Mouse (Mus musculus) bone marrow, adult 2 months (tissue): ENCODE measurements at regions not wholly inside any gene's neighbourhood (a gene's known extent, or its start where the extent isn't known, plus 50 kb on each side); places are given as distances from the start of the nearest gene placed in this dataset.

Experiments
- H3K27ac ChIP-seq: fragments of 200-500 bp; 2 replicates; pipeline ENCODE4 v1.5.1; 2012; ENCODE audit warnings: low read depth, mild to moderate bottlenecking, control low read depth, inconsistent platforms, low read length; ENCODE audit not compliant: control insufficient read depth, poor library complexity, insufficient read depth
- H3K4me1 ChIP-seq: fragments of 200-500 bp; 2 replicates; pipeline ENCODE4 v1.6.1; 2011; ENCODE audit warnings: low read length; ENCODE audit not compliant: control insufficient read depth, insufficient read depth
- H3K4me3 ChIP-seq: fragments of 200-500 bp; replicated peaks from 2 replicates; pipeline ENCODE3; 2011; ENCODE audit warnings: mild to moderate bottlenecking, low read depth, low read length, control low read depth; ENCODE audit not compliant: control insufficient read depth
- CTCF ChIP-seq: fragments of 200-500 bp; IDR thresholded peaks from 2 replicates; pipeline ENCODE4 v1.5.1; 2011; ENCODE audit warnings: low read length, control low read depth; ENCODE audit not compliant: control insufficient read depth, insufficient read depth
- POLR2A ChIP-seq: fragments of 200-500 bp; IDR thresholded peaks from 2 replicates; pipeline ENCODE4 v1.6.1; 2011; ENCODE audit warnings: low read depth, mild to moderate bottlenecking, control low read depth, low read length, borderline replicate concordance; ENCODE audit not compliant: control insufficient read depth
- WGBS: fragments of 180-500 bp; shearing (Covaris S2); methylation state at CpG from one replicate; pipeline ENCODE4 v1.1.7; 2018; 5-methylcytosine and 5-hydroxymethylcytosine counted together

DNA sequence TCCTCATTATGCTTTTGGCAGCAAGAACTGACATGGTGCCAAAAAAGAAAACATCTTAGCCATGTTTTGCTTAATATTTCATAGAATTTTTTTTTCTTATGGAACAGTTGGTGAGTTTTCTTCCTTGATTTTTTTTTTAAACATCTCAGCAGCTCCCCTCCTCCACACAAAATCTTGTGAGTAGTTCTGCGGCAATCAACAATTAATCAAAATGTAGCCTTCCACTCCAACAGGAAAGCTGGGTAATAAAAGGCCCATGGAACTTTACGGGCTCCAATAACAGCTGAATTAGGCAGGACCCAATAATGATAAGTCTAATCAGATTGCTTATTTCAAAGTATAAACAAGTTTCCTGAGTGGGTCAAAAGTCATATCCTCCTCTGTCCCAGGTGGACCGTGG is 324.7 kb downstream of the Epha4 start:
- H3K4me1 ChIP-seq: no peaks in the 10 kb centered on the region
- no peak for TF ChIP-seq POLR2A
- no peak for TF ChIP-seq CTCF
- 77% methylated on average over 3 of the region's 3 CpGs for WGBS
- no peak overlapping the region for H3K4me3 ChIP-seq
- H3K27ac ChIP-seq: no peak overlapping the region

GRCm38 (mm10) chr1:77201321-77201917 is 313.5 kb downstream of the Epha4 start:
- no peak overlapping the region for H3K27ac ChIP-seq
- H3K4me1 ChIP-seq: no peaks in the 10 kb centered on the region
- H3K4me3 ChIP-seq: no peak overlapping the region
- 32% methylated on average over 3 of the region's 3 CpGs for WGBS
- TF ChIP-seq POLR2A (no peak), CTCF (no peak)

DNA sequence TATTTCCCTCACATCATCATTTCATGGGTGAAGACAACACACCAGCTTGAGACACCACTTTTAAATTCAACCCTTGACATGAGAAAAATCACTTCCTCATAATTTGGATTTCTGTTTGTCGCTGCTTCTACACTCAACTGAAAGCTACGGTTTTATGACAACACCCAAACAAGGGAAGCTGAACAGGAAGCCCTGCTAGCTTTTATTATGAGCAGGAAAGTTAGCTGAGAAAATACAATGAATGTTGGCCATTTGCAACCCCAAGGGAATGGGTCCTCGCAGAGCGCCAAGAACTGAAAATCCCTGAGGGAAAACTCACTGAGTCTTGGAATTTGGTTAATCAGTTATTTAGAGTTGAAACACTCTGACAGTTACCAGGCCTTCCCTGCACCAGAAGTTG is 311.9 kb downstream of the Epha4 start:
- WGBS: 24% methylated on average over 4 of the region's 4 CpGs

DNA sequence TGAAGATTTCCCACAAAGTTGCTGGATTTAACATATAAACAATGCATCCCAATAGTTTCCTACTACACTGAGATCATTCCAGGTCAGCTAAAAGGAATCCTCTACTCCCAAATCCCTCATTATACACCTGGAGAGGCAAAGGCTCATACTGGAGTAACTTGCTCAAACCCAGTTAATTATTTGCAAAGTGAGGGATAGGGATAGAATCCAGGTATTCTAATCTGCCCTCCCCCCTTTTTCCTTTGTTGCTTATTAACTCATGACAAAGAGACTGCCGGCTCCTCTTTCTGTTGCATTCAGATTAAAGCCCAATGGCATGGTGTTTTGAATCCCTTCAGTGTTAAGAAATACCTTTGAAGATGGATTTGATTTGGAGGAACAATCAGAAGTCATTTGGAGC is 308.4 kb downstream of the Epha4 start:
- no peaks in the 10 kb centered on the region for H3K4me1 ChIP-seq
- WGBS: 81% methylated on average over 1 of the region's 1 CpGs

More for the DNA sequence above, 311.9 kb downstream of the Epha4 start:
- Histone ChIP-seq H3K4me3 (no peak overlapping the region), H3K27ac (no peak overlapping the region), H3K4me1 (no peaks in the 10 kb centered on the region)
- TF ChIP-seq POLR2A: no peak
- no peak for TF ChIP-seq CTCF

GRCm38 (mm10) chr1:77209395-77209794 is 305.5 kb downstream of the Epha4 start:
- 0 out of 2 replicates have a peak, but pooled peaks cover 2% of the 10 kb centered on the region for H3K4me1 ChIP-seq
- H3K27ac ChIP-seq: no peak overlapping the region
- H3K4me3 ChIP-seq: no peak overlapping the region
- TF ChIP-seq POLR2A (no peak), CTCF (no peak)
- WGBS: 68% methylated on average over 3 of the region's 3 CpGs

More for the DNA sequence above, 308.4 kb downstream of the Epha4 start:
- Histone ChIP-seq H3K27ac (no peak overlapping the region), H3K4me3 (no peak overlapping the region)
- no peak for TF ChIP-seq POLR2A
- no peak for TF ChIP-seq CTCF

DNA sequence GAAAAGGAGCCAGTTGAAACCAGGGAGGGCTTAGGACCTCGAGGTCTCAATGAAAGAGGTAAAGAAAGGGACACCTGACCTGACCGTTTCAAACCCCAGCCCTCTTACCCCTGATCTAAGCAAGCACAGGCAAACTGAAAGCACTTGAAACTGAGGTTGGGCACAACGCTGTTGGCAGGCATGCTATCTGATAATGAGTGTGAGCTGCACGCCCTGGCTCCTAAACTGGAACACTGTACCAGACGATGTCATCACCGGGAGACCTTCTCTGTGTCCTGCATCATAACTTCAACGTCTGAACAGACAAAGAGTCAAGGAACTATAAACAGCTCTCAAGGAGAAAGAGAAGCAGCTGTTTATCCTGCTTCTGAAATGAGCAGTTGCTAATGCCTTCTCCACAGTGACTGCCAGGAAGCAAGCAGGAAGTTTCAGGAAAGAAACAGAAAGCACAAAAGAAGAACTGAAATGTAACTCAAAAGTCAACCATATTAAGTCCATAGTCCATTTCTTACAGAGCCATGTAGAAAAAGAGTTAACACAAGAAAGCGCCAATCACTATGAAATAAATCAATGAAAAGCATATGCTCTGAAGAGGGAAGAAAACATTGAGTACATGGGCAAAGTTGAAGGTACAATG is 301.3 kb downstream of the Epha4 start:
- 15% methylated on average over 8 of the region's 8 CpGs for WGBS
- 0 out of 2 replicates have a peak, but pooled peaks cover 2% of the 10 kb centered on the region for H3K4me1 ChIP-seq
- peak overlapping the region; percentile 7 for H3K4me3 ChIP-seq
- TF ChIP-seq POLR2A (no peak), CTCF (no peak)
- H3K27ac ChIP-seq: no peak overlapping the region

DNA sequence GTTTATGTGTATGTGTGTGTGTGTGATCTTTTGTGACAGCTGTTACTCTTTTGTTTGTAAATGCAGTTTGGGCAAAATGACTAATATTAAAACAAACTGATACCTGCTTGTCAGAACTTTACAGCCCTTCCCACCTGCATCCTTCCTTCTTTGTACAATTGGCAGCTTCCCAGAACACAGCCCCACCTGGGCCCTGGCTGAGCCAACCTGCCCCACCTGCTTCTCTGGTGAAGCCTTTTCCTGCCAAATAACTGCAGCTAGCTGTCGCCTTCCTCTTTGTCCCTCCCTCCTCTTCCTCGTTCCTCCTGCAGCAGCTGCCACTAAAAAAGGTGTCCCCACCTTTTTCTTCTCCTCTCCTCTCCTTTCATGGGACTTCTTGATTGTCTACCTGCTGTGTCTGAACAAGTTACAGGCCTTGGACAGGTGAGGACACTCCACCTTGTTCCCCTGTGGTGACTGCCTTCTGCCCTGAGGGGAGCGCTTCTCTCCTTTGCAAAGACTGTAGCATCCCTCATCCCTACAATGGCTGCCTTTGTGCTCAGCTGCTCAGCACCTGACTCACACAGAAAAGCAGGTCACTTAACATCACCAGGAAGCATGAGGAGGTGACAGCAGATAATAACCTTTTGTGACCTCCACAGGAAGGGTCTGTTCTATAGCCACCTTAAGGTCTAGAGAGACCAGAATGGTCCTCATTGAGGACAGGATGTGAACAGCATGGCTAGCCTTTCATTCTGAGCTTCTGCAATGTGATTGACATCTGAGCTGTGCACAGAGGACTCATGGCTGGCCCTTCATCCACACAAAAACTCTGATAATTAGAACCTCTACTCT is 295.2 kb downstream of the Epha4 start:
- H3K4me3 ChIP-seq: no peak overlapping the region
- no peaks in the 10 kb centered on the region for H3K4me1 ChIP-seq
- TF ChIP-seq POLR2A (no peak), CTCF (no peak)
- no peak overlapping the region for H3K27ac ChIP-seq
- 45% methylated on average over 3 of the region's 3 CpGs for WGBS

- Histone ChIP-seq H3K4me1 (no peaks in the 10 kb centered on the region), H3K4me3 (no peak overlapping the region), H3K27ac (no peak overlapping the region)
- WGBS: 81% methylated on average over 1 of the region's 1 CpGs
- TF ChIP-seq CTCF: no peak
- no peak for TF ChIP-seq POLR2A
Observed at GRCm38 (mm10) chr1:77220322-77220590, 294.6 kb downstream of the Epha4 start.

- no peak overlapping the region for H3K4me3 ChIP-seq
- WGBS: 69% methylated on average over 6 of the region's 6 CpGs
- no peaks in the 10 kb centered on the region for H3K4me1 ChIP-seq
- H3K27ac ChIP-seq: no peak overlapping the region
- TF ChIP-seq POLR2A: no peak
- TF ChIP-seq CTCF: no peak
Observed at GRCm38 (mm10) chr1:77220783-77221182, 294.1 kb downstream of the Epha4 start.
